ENCODE assay signal across 19 mouse cellular contexts in genomic region chr2:166408009-166408408, GRCm38 (mm10).
DNase-seq lines count a peak whose midpoint lies in the region; ATAC-seq and TF ChIP-seq lines count a peak whose summit lies in the region.
"Had no signal": no experiment of that assay in that cellular context is flagged by ENCODE, and none has a peak within 500 bp of the region (broad histone marks: within the 10 kb centered on the region; RNA-seq: fewer than 3 reads in every experiment).

No protein-coding gene starts in this region.

- H3K4me2 ChIP-seq in midbrain, embryonic 14.5 days (ENCODE audit: low read length): no peak overlapping the region
- H3K4me2 ChIP-seq in liver, postnatal 0 days (ENCODE audit: low read depth, low read length): no peak overlapping the region
- H3K4me2 ChIP-seq: embryonic facial prominence, embryonic 15.5 days; forebrain, embryonic 15.5 days; heart, embryonic 13.5 days; hindbrain, embryonic 15.5 days had no signal

- peaks cover 50% of the 10 kb centered on the region for H3K4me1 ChIP-seq in midbrain, embryonic 10.5 days
- H3K4me1 ChIP-seq in midbrain, embryonic 14.5 days (ENCODE audit: control insufficient read depth, insufficient read depth, low read length): peaks cover 33% of the 10 kb centered on the region
- no peaks in the 10 kb centered on the region for H3K4me1 ChIP-seq in liver, postnatal 0 days (ENCODE audit: insufficient read depth)

- H3K36me3 ChIP-seq in midbrain, embryonic 10.5 days: no peaks in the 10 kb centered on the region
- H3K36me3 ChIP-seq in midbrain, embryonic 14.5 days (ENCODE audit: control insufficient read depth, insufficient read depth, low read length): no peaks in the 10 kb centered on the region
- H3K36me3 ChIP-seq in liver, postnatal 0 days (replicated peaks; ENCODE audit: insufficient read depth, low read length): no peaks in the 10 kb centered on the region
- H3K36me3 ChIP-seq: embryonic facial prominence, embryonic 15.5 days; forebrain, embryonic 10.5 days; forebrain, embryonic 15.5 days; hindbrain, embryonic 15.5 days had no signal

- ATAC-seq in midbrain, embryonic 14.5 days (ENCODE audit: low FRiP score, low TSS enrichment): no peak; the same call in 1 of the 2 replicates
- ATAC-seq in liver, postnatal 0 days: no peak
- ATAC-seq: forebrain, embryonic 15.5 days had no signal

- no peak overlapping the region for H3K9ac ChIP-seq in midbrain, embryonic 14.5 days (replicated peaks; ENCODE audit: low read length)
- H3K9ac ChIP-seq in liver, postnatal 0 days (replicated peaks): no peak overlapping the region
- H3K9ac ChIP-seq: embryonic facial prominence, embryonic 15.5 days; forebrain, embryonic 15.5 days; heart, embryonic 13.5 days; hindbrain, embryonic 15.5 days had no signal

- no peak overlapping the region for H3K27ac ChIP-seq in midbrain, embryonic 10.5 days (replicated peaks)
- H3K27ac ChIP-seq in midbrain, embryonic 14.5 days (replicated peaks; ENCODE audit: low read depth, low read length): no peak overlapping the region
- no peak overlapping the region for H3K27ac ChIP-seq in liver, postnatal 0 days (ENCODE audit: low read depth)
- H3K27ac ChIP-seq: embryonic facial prominence, embryonic 15.5 days; forebrain, embryonic 15.5 days; heart, embryonic 13.5 days; hindbrain, embryonic 15.5 days had no signal

- no peak for TF ChIP-seq CTCF in liver, postnatal 0 days (IDR thresholded peaks at IDR 0.05; ENCODE audit: low read depth)

- WGBS in midbrain, embryonic 10.5 days: 77% methylated on average over 16 of the region's 16 CpGs
- WGBS in midbrain, embryonic 14.5 days: 13% methylated on average over 16 of the region's 16 CpGs
- 77% methylated on average over 16 of the region's 16 CpGs for WGBS in liver, postnatal 0 days (ENCODE audit: insufficient replicate concordance)

- peaks cover 18% of the 10 kb centered on the region for H3K27me3 ChIP-seq in midbrain, embryonic 10.5 days (ENCODE audit: low read depth, poor library complexity, severe bottlenecking)
- no peaks in the 10 kb centered on the region for H3K27me3 ChIP-seq in midbrain, embryonic 14.5 days (ENCODE audit: control insufficient read depth, insufficient read depth, low read length)
- H3K27me3 ChIP-seq in liver, postnatal 0 days (ENCODE audit: insufficient read depth, low read length): no peaks in the 10 kb centered on the region
- H3K27me3 ChIP-seq: forebrain, embryonic 15.5 days; heart, embryonic 13.5 days had no signal

- DNase-seq in Muller cell, postnatal 12 days (ENCODE audit: inconsistent ontology term): peak; percentile 59
- DNase-seq in midbrain, embryonic 10.5 days (ENCODE audit: low spot score): peak; percentile 46
- DNase-seq in midbrain, embryonic 14.5 days: peak; percentile 82
- peak; percentile 59 for DNase-seq in retina, embryonic 14.5 days (ENCODE audit: low spot score)
- no peak for DNase-seq in heart, adult 9 months (ENCODE audit: low spot score in 2 of 2)
- no peak for DNase-seq in cerebellum, postnatal 25 days
- DNase-seq in liver, postnatal 0 days: no peak
- DNase-seq: adrenal gland, adult 8-10 months; cerebellum, adult 11-12 months; cerebellum, adult 9-10 months; cerebellum, postnatal 36 days; gastrocnemius, postnatal 14 days; heart, postnatal 36 days had no signal

- H3K4me3 ChIP-seq in midbrain, embryonic 10.5 days: no peak overlapping the region
- H3K4me3 ChIP-seq in midbrain, embryonic 14.5 days (replicated peaks; ENCODE audit: low read depth, low read length): no peak overlapping the region
- H3K4me3 ChIP-seq in liver, postnatal 0 days (ENCODE audit: low read depth, low read length): no peak overlapping the region
- H3K4me3 ChIP-seq: embryonic facial prominence, embryonic 15.5 days; erythroblast, embryonic 14.5 days; forebrain, embryonic 10.5 days; forebrain, embryonic 15.5 days; heart, embryonic 13.5 days; hindbrain, embryonic 15.5 days had no signal

- TF ChIP-seq EP300 in liver, postnatal 0 days (IDR thresholded peaks at IDR 0.05; ENCODE audit: low read depth): no peak

- peaks cover 7% of the 10 kb centered on the region for H3K9me3 ChIP-seq in midbrain, embryonic 10.5 days (replicated peaks)
- H3K9me3 ChIP-seq in midbrain, embryonic 14.5 days (ENCODE audit: control insufficient read depth, low read length): no peaks in the 10 kb centered on the region
- H3K9me3 ChIP-seq in liver, postnatal 0 days (ENCODE audit: low read length): no peaks in the 10 kb centered on the region
- H3K9me3 ChIP-seq: embryonic facial prominence, embryonic 15.5 days; forebrain, embryonic 10.5 days; forebrain, embryonic 15.5 days; hindbrain, embryonic 15.5 days had no signal

Comparison
In these comparisons a context has a peak if more than half of its experiments do, and no peak if none do; other contexts are left out.
1. DNase-seq: peak in Muller cell, postnatal 12 days (single experiment), midbrain, embryonic 10.5 days (single experiment), midbrain, embryonic 14.5 days (single experiment) and retina, embryonic 14.5 days (single experiment); none in heart, adult 9 months (0 of 2), cerebellum, postnatal 25 days (0 of 2) and liver, postnatal 0 days (single experiment).